Mouse (Mus musculus): ENCODE measurements around the gene Aicda. TPM values are rescaled to one million over a fixed set of nuclear protein-coding genes. Genes with fewer than 3 reads are reported as not detected.

Gene Aicda
- total and polyA plus RNA-seq, 3 experiments: 0.03 TPM; not detected in 2

- Histone ChIP-seq H3K27ac (ENCODE audit: control insufficient read depth, low read depth, low read length) (no peak overlapping the region), H3K36me3 (ENCODE audit: control insufficient read depth in 1 of 2, insufficient read depth in 2 of 2, low read length in 2 of 2) (peaks cover 2 to 10% of the 10 kb centered on the region in 2 experiments; a peak in 3 of 4 replicates), H3K79me2 (ENCODE audit: control insufficient read depth, insufficient read depth, low read length, poor library complexity) (no peaks in the 10 kb centered on the region; the same call in 1 of the 2 replicates), H3K9me3 (replicated peaks; ENCODE audit: insufficient read depth, low read length) (no peaks in the 10 kb centered on the region), H3K9ac (ENCODE audit: control insufficient read depth, low read depth, low read length, poor library complexity, severe bottlenecking) (no peak overlapping the region), H3K27me3 (ENCODE audit: control insufficient read depth in 1 of 2, insufficient read depth in 2 of 2, low read length in 2 of 2) (no peaks in the 10 kb centered on the region), H3K4me3 (ENCODE audit: control insufficient read depth in 1 of 2, insufficient read depth in 1 of 2, low read depth in 2 of 2, low read length in 2 of 2) (no peak overlapping the region), H3K4me1 (ENCODE audit: control insufficient read depth in 1 of 2, insufficient read depth in 2 of 2, low read length in 2 of 2) (peaks cover 8 to 9% of the 10 kb centered on the region in 2 experiments)
- no peak for DNase-seq (ENCODE audit: low read depth, low spot score)
- TF ChIP-seq MYB (IDR thresholded peaks at IDR 0.05; ENCODE audit: low read depth, low read length) (no peak), HCFC1 (IDR thresholded peaks at IDR 0.05; ENCODE audit: low read depth, low read length) (no peak), TAL1 (IDR thresholded peaks at IDR 0.05; ENCODE audit: low read length) (no peak), CHD2 (IDR thresholded peaks at IDR 0.05; ENCODE audit: low read length) (no peak), GABPA (IDR thresholded peaks at IDR 0.05; ENCODE audit: low read depth, low read length) (no peak), MYC (IDR thresholded peaks at IDR 0.05; ENCODE audit: low read depth, low read length) (no peak), TCF12 (IDR thresholded peaks at IDR 0.05; ENCODE audit: low read depth, low read length) (no peak), MAFK (IDR thresholded peaks at IDR 0.05; ENCODE audit: borderline replicate concordance, low read depth, low read length) (no peak), E2F4 (IDR thresholded peaks at IDR 0.05; ENCODE audit: borderline replicate concordance, low read depth, low read length) (no peak), MEF2A (IDR thresholded peaks at IDR 0.05; ENCODE audit: extremely low read depth, insufficient replicate concordance, low read depth, low read length, poor library complexity, severe bottlenecking) (no peak), BHLHE40 (IDR thresholded peaks at IDR 0.05; ENCODE audit: borderline replicate concordance, low read depth, low read length) (no peak), MXI1 (IDR thresholded peaks at IDR 0.05; ENCODE audit: low read depth, low read length) (no peak), USF2 (IDR thresholded peaks at IDR 0.05; ENCODE audit: borderline replicate concordance in 1 of 2, insufficient read depth in 1 of 2, low read depth in 1 of 2, low read length in 2 of 2) (no peak), ZNF384 (IDR thresholded peaks at IDR 0.05; ENCODE audit: low read depth, low read length) (no peak), GATA1 (IDR thresholded peaks at IDR 0.05; ENCODE audit: low read depth, low read length) (no peak), USF1 (IDR thresholded peaks at IDR 0.05; ENCODE audit: low read depth, low read length) (no peak)
These were observed 46.6 kb downstream of the Aicda start for GRCm38 (mm10) chr6:122600066-122600646.

GRCm38 (mm10) chr6:122601031-122601430, 47.4 kb downstream of the Aicda start:
- peaks cover 0 to 10% of the 10 kb centered on the region in 2 experiments for H3K36me3 ChIP-seq (ENCODE audit: control insufficient read depth in 1 of 2, insufficient read depth in 2 of 2, low read length in 2 of 2)
- no peaks in the 10 kb centered on the region; the same call in 1 of the 2 replicates for H3K79me2 ChIP-seq (ENCODE audit: control insufficient read depth, insufficient read depth, low read length, poor library complexity)
- no peak for DNase-seq (ENCODE audit: low read depth, low spot score)
- no peak for TF ChIP-seq GABPA (IDR thresholded peaks at IDR 0.05; ENCODE audit: low read depth, low read length)
- no peak for TF ChIP-seq NRF1 (IDR thresholded peaks at IDR 0.05; ENCODE audit: insufficient read depth, low read depth, low read length, poor library complexity, severe bottlenecking)
- TF ChIP-seq USF1 (IDR thresholded peaks at IDR 0.05; ENCODE audit: low read depth, low read length): no peak
- TF ChIP-seq SMC3 (IDR thresholded peaks at IDR 0.05; ENCODE audit: low read depth, low read length): no peak
- no peak for TF ChIP-seq MYC (IDR thresholded peaks at IDR 0.05; ENCODE audit: low read depth, low read length)
- no peak for TF ChIP-seq POLR2AphosphoS5 (IDR thresholded peaks at IDR 0.05; ENCODE audit: borderline replicate concordance, low read depth, low read length)
- TF ChIP-seq CTCF (IDR thresholded peaks at IDR 0.05 in 2 of 3, conservative IDR thresholded peaks at IDR 0.05 in 1 of 3; ENCODE audit: control insufficient read depth in 1 of 3, insufficient read depth in 1 of 3, low read depth in 2 of 3, low read length in 3 of 3, poor library complexity in 1 of 3, severe bottlenecking in 1 of 3): no peak
- TF ChIP-seq JUND (IDR thresholded peaks at IDR 0.05; ENCODE audit: low read depth, low read length): no peak
- no peak for TF ChIP-seq SIN3A (IDR thresholded peaks at IDR 0.05; ENCODE audit: low read length)
- no peak for TF ChIP-seq RCOR1 (IDR thresholded peaks at IDR 0.05; ENCODE audit: low read depth, low read length)
- H3K27ac ChIP-seq (ENCODE audit: control insufficient read depth, low read depth, low read length): no peak overlapping the region
- H3K9ac ChIP-seq (ENCODE audit: control insufficient read depth, low read depth, low read length, poor library complexity, severe bottlenecking): no peak overlapping the region
- peaks cover 8 to 9% of the 10 kb centered on the region in 2 experiments for H3K4me1 ChIP-seq (ENCODE audit: control insufficient read depth in 1 of 2, insufficient read depth in 2 of 2, low read length in 2 of 2)
- no peaks in the 10 kb centered on the region for H3K9me3 ChIP-seq (replicated peaks; ENCODE audit: insufficient read depth, low read length)
- H3K4me3 ChIP-seq (ENCODE audit: control insufficient read depth in 1 of 2, insufficient read depth in 1 of 2, low read depth in 2 of 2, low read length in 2 of 2): peak overlapping the region in 1 of 2 experiments; percentile 94; a peak in 2 of 4 replicates
- no peaks in the 10 kb centered on the region for H3K27me3 ChIP-seq (ENCODE audit: control insufficient read depth in 1 of 2, insufficient read depth in 2 of 2, low read length in 2 of 2)
